Mouse (Mus musculus) heart, embryonic 13.5 days (tissue): Measurements from ENCODE around the gene Txndc2. TPM values are rescaled to one million over a fixed set of nuclear protein-coding genes. Genes with fewer than 3 reads are reported as not detected.

Source experiments
- ATAC-seq: fragments of 200-750 bp; cut with Nextera tagmentation; 2 replicates; pipeline ENCODE4 v1.8.0; 2017; ENCODE audit warnings: moderate TSS enrichment; ENCODE audit not compliant: insufficient number of reproducible peaks, low FRiP score, low TSS enrichment; ENCODE audit errors: extremely low read depth
- H3K27ac ChIP-seq: fragments of 300-500 bp; sonication (generic); replicated peaks from 2 replicates; pipeline ENCODE4 v1.5.1; 2015; ENCODE audit warnings: moderate library complexity, mild to moderate bottlenecking, inconsistent platforms
- H3K27me3 ChIP-seq: fragments of 300-500 bp; sonication (generic); replicated peaks from 2 replicates; pipeline ENCODE4 v1.6.1; 2015; ENCODE audit warnings: mild to moderate bottlenecking, inconsistent platforms
- H3K36me3 ChIP-seq: fragments of 300-500 bp; sonication (generic); 2 replicates; pipeline ENCODE4 v1.6.1; 2015; ENCODE audit warnings: mild to moderate bottlenecking, inconsistent platforms
- H3K4me1 ChIP-seq: fragments of 300-500 bp; sonication (generic); 2 replicates; pipeline ENCODE4 v1.6.1; 2015; ENCODE audit warnings: inconsistent platforms
- H3K4me2 ChIP-seq: fragments of 300-500 bp; sonication (generic); 2 replicates; pipeline ENCODE4 v1.6.1; 2015; ENCODE audit warnings: inconsistent platforms, mild to moderate bottlenecking, moderate library complexity
- H3K4me3 ChIP-seq: fragments of 300-500 bp; sonication (generic); 2 replicates; pipeline ENCODE4 v1.5.1; 2015; ENCODE audit warnings: moderate library complexity, mild to moderate bottlenecking, inconsistent platforms
- H3K9ac ChIP-seq: fragments of 300-500 bp; sonication (generic); 2 replicates; pipeline ENCODE4 v1.6.1; 2015; ENCODE audit warnings: inconsistent platforms, mild to moderate bottlenecking, moderate library complexity
- H3K9me3 ChIP-seq: fragments of 300-500 bp; sonication (generic); 2 replicates; pipeline ENCODE4 v1.6.1; 2016; ENCODE audit warnings: inconsistent platforms
- WGBS: fragments of 180-500 bp; shearing (Covaris S2); methylation state at CpG from one replicate; pipeline ENCODE4 v1.1.7; 2015; ENCODE audit warnings: mixed read lengths; 5-methylcytosine and 5-hydroxymethylcytosine counted together
- polyA plus RNA-seq: library from polyadenylated mRNA; unstranded; fragments of >200 nt; fragmentation: Nextera tagmentation; extraction: Ambion mirVana; gene quantifications from 2 replicates; pipeline ENCODE4 v1.2.1, GENCODE M21; 2015

Txndc2 gene
- polyA plus RNA-seq, 1 experiment from 2014 or later, result not detected

DNA sequence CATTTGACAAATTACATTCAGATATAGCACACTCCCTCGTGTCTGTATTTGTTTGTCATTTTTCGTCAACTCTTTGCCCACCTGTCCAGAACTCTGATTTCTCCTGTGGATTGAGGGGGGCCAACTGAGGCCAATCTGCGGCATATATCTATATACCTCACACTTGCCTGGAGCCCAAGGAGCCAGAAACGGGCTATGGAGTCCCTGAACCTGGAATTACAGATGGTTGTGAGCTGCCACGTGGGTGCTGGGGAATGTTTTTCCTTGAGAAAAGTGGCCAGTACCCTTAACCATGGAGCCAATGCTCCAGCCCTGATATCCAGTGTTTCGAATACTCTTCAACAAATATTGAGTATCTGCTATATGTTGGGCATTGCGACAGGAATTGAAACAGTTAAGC lies 31.0 kb upstream of the Txndc2 start:
- no peak for ATAC-seq
- no peak overlapping the region for H3K4me3 ChIP-seq
- no peak overlapping the region for H3K27ac ChIP-seq
- H3K27me3 ChIP-seq, result no peaks in the 10 kb centered on the region
- no peak overlapping the region for H3K9ac ChIP-seq
- peaks cover 12% of the 10 kb centered on the region for H3K4me1 ChIP-seq
- H3K36me3 ChIP-seq, result 0 out of 2 replicates have a peak, but pooled peaks cover 7% of the 10 kb centered on the region
- WGBS, result 89% methylated on average over 7 of the region's 7 CpGs
- H3K9me3 ChIP-seq, result no peaks in the 10 kb centered on the region
- H3K4me2 ChIP-seq, result no peak overlapping the region

DNA sequence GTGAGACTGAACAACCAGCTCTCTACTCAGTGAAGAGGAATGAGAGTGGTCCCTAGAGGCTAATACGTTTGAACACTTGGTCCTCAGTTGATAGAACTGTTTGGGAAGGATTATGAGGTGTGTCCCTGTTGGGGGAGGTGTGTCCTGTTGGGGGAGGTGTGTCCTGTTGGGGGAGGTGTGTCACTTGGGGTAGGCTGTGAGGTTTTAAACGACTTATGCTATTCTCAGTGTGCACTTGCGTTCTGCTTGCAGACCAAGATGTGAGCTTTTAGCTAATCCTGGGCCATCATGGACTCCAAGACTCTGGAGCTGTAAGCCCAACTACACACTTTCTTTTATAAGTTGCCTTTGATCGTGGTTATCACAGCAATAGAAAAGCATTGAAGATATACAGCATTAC lies 27.1 kb upstream of the Txndc2 start:
- 80% methylated on average over 4 of the region's 4 CpGs for WGBS
- no peak for ATAC-seq
- Histone ChIP-seq H3K27ac (no peak overlapping the region), H3K9ac (no peak overlapping the region), H3K9me3 (no peaks in the 10 kb centered on the region), H3K4me2 (no peak overlapping the region), H3K4me3 (no peak overlapping the region), H3K27me3 (no peaks in the 10 kb centered on the region), H3K4me1 (peaks cover 6% of the 10 kb centered on the region; the same call in 1 of the 2 replicates), H3K36me3 (0 out of 2 replicates have a peak, but pooled peaks cover 7% of the 10 kb centered on the region)

DNA sequence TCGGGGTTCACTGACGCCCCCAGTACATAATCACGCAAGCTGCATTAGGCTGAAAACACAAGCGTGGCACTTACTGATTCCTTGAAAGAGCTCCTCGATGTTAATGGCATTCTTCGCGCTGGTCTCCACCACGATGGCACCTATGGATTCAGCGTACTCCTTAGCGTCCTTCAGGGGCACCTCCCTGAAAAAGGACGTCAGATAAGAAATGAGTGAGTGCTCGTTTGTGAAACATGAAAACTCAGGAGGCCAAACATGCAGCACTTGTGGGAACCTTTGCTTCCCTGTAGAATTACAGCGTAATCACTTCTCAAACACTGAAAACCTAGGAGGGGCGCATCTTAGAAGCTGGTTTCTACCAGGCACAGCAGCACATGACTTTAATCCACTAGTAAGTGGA lies 25.8 kb upstream of the Txndc2 start:
- H3K36me3 ChIP-seq, result 0 out of 2 replicates have a peak, but pooled peaks cover 2% of the 10 kb centered on the region
- H3K4me2 ChIP-seq, result no peak overlapping the region
- H3K4me3 ChIP-seq, result no peak overlapping the region
- H3K27ac ChIP-seq, result no peak overlapping the region
- peaks cover 6% of the 10 kb centered on the region; the same call in 1 of the 2 replicates for H3K4me1 ChIP-seq
- no peaks in the 10 kb centered on the region for H3K27me3 ChIP-seq
- ATAC-seq, result no peak
- 79% methylated on average over 14 of the region's 14 CpGs for WGBS
- no peak overlapping the region for H3K9ac ChIP-seq
- no peaks in the 10 kb centered on the region for H3K9me3 ChIP-seq

DNA sequence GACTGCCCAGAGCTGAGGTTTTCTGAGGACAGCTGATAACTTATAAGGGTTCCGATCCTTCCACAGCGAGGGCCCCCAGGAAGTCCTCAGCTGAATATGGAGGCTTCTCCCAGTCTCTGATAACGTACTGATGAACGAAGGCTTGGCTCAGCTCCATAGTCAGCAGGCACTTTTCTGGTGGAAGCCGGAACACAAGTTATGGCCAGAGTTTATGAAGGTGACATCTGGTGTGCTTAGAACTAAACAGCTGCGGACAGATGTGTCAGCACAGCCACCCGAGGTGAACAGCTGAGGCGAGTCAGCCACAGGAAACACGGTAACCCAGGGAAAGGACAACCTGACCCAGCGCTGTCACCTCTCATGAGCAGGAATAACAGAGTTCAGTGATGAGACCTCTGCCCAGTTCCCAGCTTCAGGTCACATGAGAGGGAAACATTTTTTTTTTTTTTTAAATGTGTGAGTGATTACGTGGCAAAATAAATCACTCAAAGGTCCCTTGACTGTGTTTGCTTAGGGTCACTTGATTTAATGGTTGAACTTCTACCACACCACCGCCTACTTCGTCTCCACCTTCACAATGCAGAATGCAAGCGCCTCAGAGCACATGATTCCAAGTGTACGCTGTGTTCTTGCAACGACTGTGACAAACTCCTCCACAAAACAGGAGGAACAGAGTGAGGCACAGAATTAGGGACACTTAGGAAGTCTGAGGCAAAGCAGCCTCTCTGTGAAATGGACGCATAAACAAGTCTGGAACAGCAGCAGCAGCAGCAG lies 24.6 kb upstream of the Txndc2 start:
- no peaks in the 10 kb centered on the region for H3K27me3 ChIP-seq
- no peaks in the 10 kb centered on the region for H3K36me3 ChIP-seq
- H3K9me3 ChIP-seq, result no peaks in the 10 kb centered on the region
- H3K27ac ChIP-seq, result no peak overlapping the region
- no peak overlapping the region for H3K4me3 ChIP-seq
- ATAC-seq, result no peak
- no peak overlapping the region for H3K9ac ChIP-seq
- WGBS, result 53% methylated on average over 17 of the region's 17 CpGs
- H3K4me1 ChIP-seq, result peaks cover 6% of the 10 kb centered on the region; the same call in 1 of the 2 replicates
- no peak overlapping the region; the same call in 1 of the 2 replicates for H3K4me2 ChIP-seq

DNA sequence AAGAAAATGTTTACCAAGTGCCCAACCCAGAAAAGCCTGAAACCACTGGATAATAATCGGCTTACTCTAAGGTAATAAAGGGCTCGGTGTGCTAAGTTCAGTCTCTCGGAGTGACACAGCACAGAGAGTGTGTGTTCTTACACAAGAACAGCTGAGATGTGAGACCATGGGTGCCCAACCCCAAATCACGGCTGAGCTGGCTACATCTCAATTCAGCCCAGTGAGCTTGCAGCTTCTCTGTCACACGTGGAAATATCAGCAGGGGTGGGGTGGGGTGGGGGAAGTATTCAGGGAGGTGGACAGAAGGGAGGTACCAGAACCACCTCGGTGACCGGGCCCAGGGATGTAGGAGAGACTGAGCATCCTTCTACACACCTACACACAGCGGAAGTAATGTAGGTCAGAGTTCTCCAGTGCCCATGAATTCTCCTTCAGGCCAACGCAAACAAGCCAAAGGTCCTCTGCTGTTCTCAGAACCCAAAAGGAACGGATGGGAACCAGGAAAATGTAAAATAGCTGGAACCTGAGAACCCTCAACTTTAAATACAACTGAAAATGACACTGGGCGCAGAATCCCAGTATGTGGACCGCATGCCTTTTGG lies 23.9 kb upstream of the Txndc2 start:
- WGBS, result 81% methylated on average over 12 of the region's 12 CpGs

DNA sequence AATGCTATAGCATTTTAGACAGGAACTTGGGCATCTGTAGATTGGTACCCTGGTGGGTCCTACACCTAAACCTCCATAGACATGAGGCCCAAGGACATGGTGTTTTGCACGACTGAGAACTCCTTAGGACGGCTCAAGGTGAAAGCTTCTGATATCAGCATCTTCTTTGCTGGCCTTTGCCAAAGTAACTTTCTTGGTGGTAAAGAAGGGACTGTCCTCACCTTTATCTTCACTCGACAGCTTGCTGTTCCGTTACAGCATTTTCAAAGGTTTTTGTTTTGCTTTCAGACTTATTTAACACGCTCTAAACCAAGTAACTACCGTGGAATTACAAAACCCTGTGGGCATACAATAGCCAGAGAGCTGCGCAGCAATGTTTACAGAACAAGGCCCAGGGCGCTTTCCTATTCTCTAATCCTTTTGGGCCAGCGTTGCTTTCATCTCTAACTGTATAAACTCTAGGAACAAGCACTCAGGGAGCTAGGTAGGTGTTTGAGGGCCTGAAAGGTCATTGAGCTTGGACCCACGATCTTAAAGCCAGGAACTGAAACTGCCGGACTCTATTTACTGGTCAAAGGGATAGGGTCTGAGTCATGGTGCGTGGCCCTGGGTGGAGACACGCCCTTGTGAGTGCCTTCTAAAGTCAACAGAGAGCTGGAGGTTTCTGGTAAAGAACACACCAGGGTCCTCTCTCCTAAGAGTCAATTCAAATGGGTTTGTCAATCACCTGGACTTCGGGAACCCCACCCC lies 21.5 kb upstream of the Txndc2 start:
- Histone ChIP-seq H3K27ac (no peak overlapping the region), H3K4me1 (peaks cover 6% of the 10 kb centered on the region; the same call in 1 of the 2 replicates), H3K4me2 (no peak overlapping the region), H3K9ac (no peak overlapping the region), H3K36me3 (no peaks in the 10 kb centered on the region), H3K27me3 (no peaks in the 10 kb centered on the region), H3K9me3 (no peaks in the 10 kb centered on the region), H3K4me3 (no peak overlapping the region)
- ATAC-seq, result no peak
- WGBS, result 81% methylated on average over 14 of the region's 14 CpGs

More for the DNA sequence above, 23.9 kb upstream of the Txndc2 start:
- Histone ChIP-seq H3K4me1 (peaks cover 6% of the 10 kb centered on the region; the same call in 1 of the 2 replicates), H3K9me3 (no peaks in the 10 kb centered on the region), H3K36me3 (no peaks in the 10 kb centered on the region), H3K27me3 (no peaks in the 10 kb centered on the region), H3K9ac (no peak overlapping the region), H3K4me3 (no peak overlapping the region), H3K4me2 (no peak overlapping the region; the same call in 1 of the 2 replicates), H3K27ac (no peak overlapping the region)
- ATAC-seq, result no peak

DNA sequence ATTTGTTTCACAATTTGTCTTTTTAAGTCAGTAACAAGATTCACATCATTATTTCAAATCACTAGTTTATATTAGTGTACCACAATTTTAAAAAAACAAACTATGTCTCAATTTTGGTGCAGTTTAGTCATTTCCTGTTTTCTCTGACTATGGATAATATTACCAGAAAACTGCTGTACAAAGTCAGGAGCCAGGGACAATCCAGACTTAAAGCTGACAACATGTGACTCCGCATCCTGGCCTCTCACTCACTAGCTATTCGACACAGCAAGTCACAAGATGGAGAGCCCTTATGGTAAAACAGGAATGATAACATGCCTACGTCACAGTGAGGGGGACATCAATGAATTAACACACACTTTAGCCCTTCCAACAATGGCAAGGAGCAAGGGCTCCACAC lies 20.7 kb upstream of the Txndc2 start:
- Histone ChIP-seq H3K4me2 (no peak overlapping the region), H3K27me3 (no peaks in the 10 kb centered on the region), H3K9ac (no peak overlapping the region), H3K4me1 (peaks cover 6% of the 10 kb centered on the region; the same call in 1 of the 2 replicates), H3K4me3 (no peak overlapping the region), H3K27ac (no peak overlapping the region), H3K36me3 (no peaks in the 10 kb centered on the region), H3K9me3 (no peaks in the 10 kb centered on the region)
- 66% methylated on average over 3 of the region's 3 CpGs for WGBS
- no peak for ATAC-seq

DNA sequence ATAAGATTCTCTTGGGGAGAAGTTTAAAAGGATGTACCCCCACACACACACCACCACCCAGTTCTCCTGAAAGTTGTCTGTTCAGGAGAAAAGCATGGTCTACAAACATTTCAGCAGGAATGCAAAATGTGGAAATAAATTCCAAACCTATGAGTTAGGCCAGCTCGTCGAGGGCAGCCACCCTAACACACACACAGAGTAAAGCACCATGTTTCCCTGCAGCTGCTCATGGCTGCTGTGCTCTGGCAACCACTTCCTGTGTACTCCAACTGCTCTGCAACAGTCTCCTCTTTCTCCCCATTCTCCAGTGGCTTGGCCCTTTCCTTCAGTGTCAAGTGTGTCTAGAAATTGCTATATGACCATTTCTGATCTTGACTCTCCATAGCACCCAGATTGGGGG lies 16.4 kb upstream of the Txndc2 start:
- H3K27me3 ChIP-seq, result no peaks in the 10 kb centered on the region
- peaks cover 15% of the 10 kb centered on the region for H3K4me1 ChIP-seq
- no peaks in the 10 kb centered on the region for H3K9me3 ChIP-seq
- H3K4me2 ChIP-seq, result no peak overlapping the region
- no peak for ATAC-seq
- H3K9ac ChIP-seq, result no peak overlapping the region
- H3K4me3 ChIP-seq, result no peak overlapping the region
- no peak overlapping the region for H3K27ac ChIP-seq
- H3K36me3 ChIP-seq, result no peaks in the 10 kb centered on the region
- WGBS, result 49% methylated on average over 2 of the region's 2 CpGs

DNA sequence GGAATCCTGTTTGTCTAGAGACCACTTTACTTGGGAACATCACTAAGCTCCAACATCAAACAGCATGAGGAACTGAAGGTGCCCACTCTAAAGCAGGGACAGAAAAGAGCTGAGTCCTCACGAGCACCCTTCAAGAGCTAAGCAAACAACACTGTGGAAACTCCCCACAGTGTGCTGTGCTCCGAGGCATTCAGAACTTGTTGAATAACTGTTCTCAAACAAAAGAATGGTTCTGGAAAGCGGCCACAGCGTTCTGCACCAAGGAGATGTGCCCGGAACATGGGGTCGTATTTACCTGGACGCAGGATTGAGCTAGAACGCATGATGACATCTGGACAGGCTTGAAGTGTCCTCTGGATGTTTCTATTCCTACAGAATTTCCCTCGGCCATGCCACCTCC lies 16.0 kb upstream of the Txndc2 start:
- Histone ChIP-seq H3K9ac (no peak overlapping the region), H3K4me1 (peaks cover 15% of the 10 kb centered on the region), H3K4me3 (no peak overlapping the region), H3K27ac (no peak overlapping the region), H3K9me3 (no peaks in the 10 kb centered on the region), H3K4me2 (no peak overlapping the region), H3K27me3 (no peaks in the 10 kb centered on the region), H3K36me3 (no peaks in the 10 kb centered on the region)
- 83% methylated on average over 9 of the region's 9 CpGs for WGBS
- no peak for ATAC-seq

DNA sequence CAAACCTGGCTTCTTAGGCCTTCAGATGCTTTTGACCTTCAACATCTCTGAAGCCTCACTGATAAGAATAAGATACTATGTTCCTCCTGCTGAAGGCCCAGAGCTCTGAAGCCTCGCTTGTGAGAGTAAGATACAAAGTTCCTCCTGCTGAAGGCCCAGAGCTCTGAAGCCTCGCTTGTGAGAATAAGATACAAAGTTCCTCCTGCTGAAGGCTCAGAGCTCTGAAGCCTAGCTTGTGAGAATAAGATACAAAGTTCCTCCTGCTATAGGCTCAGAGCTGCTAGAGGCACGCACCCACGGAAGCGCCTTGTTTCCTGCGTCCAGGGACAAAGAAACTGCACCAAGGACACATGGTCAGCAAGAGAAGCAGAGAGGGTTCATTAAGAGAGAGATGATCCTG lies 14.8 kb upstream of the Txndc2 start:
- WGBS, result 77% methylated on average over 6 of the region's 6 CpGs

DNA sequence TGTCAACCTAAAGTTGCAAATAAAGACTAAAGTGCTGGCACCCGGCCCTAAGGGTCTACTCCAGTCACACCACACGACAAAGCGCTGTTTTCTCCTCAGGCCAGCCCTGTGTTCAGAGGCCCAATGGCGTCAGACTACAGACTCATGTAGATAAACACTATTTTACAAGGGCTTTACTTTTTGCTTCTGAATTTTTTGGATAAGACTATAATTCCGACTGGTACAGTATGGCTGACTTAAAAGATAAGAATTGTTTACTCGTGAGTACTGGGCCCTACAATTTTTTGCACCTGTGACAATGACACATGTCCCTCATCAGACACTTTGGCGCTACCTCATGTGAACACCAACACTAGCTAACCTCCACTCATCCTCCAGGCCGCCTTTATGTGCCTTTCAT lies 14.1 kb upstream of the Txndc2 start:
- 80% methylated on average over 8 of the region's 8 CpGs for WGBS
- H3K4me3 ChIP-seq, result no peak overlapping the region
- peaks cover 15% of the 10 kb centered on the region for H3K4me1 ChIP-seq
- H3K27ac ChIP-seq, result no peak overlapping the region
- H3K9me3 ChIP-seq, result no peaks in the 10 kb centered on the region
- H3K4me2 ChIP-seq, result no peak overlapping the region
- ATAC-seq, result no peak
- no peaks in the 10 kb centered on the region for H3K27me3 ChIP-seq
- no peak overlapping the region for H3K9ac ChIP-seq
- peaks cover 11% of the 10 kb centered on the region; the same call in 1 of the 2 replicates for H3K36me3 ChIP-seq

More for the DNA sequence above, 14.8 kb upstream of the Txndc2 start:
- no peak for ATAC-seq
- H3K36me3 ChIP-seq, result peaks cover 9% of the 10 kb centered on the region; the same call in 1 of the 2 replicates
- H3K4me3 ChIP-seq, result no peak overlapping the region
- no peak overlapping the region for H3K9ac ChIP-seq
- H3K4me2 ChIP-seq, result no peak overlapping the region
- peaks cover 15% of the 10 kb centered on the region for H3K4me1 ChIP-seq
- H3K27ac ChIP-seq, result no peak overlapping the region
- no peaks in the 10 kb centered on the region for H3K27me3 ChIP-seq
- H3K9me3 ChIP-seq, result no peaks in the 10 kb centered on the region
